Mouse (Mus musculus): ENCODE data around the gene Uba2.

Uba2 gene

GRCm38 (mm10) chr7:34094911-34095481 is 74.4 kb downstream of the Uba2 start, which contains the start of gene Scgb1b30:
Scgb1b30 (plus strand) TSS chr7:34095431.
- CTCF ChIA-PET, result no interaction called here

Data from spleen, embryonic (tissue).